Mouse (Mus musculus): Measurements from ENCODE around the gene Herc1.

Gene Herc1

DNA sequence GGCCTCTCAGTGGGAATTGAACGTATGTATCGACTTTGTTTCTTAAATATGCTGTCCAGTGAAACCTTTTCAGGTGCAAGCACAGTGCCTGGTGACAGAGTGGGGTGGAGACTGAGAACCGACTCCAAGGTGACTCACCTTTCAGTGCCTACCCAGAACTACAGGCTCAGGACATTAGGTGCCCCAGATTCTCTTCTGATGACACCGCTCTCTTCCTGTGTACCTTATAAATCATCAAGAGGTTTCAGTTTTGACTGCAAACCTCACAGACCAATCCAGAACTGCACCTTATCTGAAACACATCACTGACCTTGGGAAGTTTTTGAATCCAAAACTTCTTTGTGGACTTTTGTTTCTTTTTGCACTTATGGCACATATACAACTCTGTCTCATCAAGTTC is 170.0 kb downstream of the Herc1 start:
- DNase-seq (ENCODE audit: low spot score in 2 of 2) = no peak

DNA sequence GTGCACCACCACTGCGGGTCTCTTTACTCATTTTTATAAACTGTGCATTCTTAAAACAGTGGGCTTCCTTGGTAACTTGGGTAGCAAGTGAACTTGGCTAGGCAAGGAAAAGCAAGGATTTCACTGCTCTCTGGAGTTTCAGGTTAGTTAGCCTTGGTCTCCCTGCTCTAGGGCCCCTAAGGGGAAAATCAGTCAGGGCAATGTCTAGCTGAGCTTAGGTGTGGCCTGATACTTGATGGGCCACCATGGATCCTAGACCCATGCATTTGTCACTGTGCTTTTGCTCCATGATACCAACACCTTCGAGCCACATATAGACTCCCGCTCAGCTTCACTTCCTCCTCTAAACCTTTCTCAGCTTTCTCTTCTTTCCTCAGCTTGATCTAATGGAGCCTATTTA is 171.3 kb downstream of the Herc1 start:
- DNase-seq (ENCODE audit: low spot score in 2 of 2) = no peak

DNA sequence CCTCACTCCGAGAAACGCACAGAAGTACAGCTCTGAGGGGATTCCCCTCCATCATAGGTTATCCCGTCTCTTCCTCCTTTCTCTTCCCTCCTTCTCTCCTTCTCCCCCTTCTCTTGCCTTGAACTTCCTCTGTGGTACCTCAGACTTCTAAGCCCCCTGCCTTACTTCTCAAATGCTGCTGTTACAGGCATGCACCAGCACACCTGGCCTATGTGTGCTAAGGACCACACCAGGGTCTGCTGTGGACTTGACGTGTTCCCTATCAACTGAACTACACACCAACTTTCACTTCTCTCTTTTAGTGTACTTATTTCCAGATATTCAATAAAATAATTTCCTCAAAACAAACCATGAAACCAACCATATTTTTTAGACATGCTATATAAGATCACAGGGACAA is 192.5 kb downstream of the Herc1 start:
- DNase-seq (ENCODE audit: low spot score in 2 of 2) = no peak
